Mouse (Mus musculus): ENCODE data around the gene Olfr853. TPM values are rescaled to one million over a fixed set of nuclear protein-coding genes. Genes with fewer than 3 reads are reported as not detected.

Gene Olfr853
- polyA plus RNA-seq (2017; shearing (Covaris generic)), result not detected

GRCm38 (mm10) chr9:19540976-19541375 is at the start of gene Olfr853:
Gene Olfr853 (minus strand): TSS chr9:19541076.

GRCm38 (mm10) chr9:19582317-19582716 is 41.4 kb upstream of the Olfr853 start, which contains the start of gene Olfr855:
Gene Olfr855 (plus strand): TSS chr9:19582617.

GRCm38 (mm10) chr9:19567282-19567681 is 26.4 kb upstream of the Olfr853 start, which contains the start of gene Olfr854:
Gene Olfr854 (minus strand): TSS chr9:19567382.

GRCm38 (mm10) chr9:19492995-19493394 is 47.9 kb downstream of the Olfr853 start, which contains the start of gene Olfr851:
Gene Olfr851 (plus strand): TSS chr9:19493295.

Other genes starting within 250 kb of the Olfr853 start
- gene Olfr844, start 224.7 kb downstream of the Olfr853 start, polyA plus RNA-seq (2017; shearing (Covaris generic)), result not detected
- gene Olfr845, start 204.6 kb downstream of the Olfr853 start, polyA plus RNA-seq (2017; shearing (Covaris generic)), result not detected
- not detected for gene Olfr846, start 177.1 kb downstream of the Olfr853 start, polyA plus RNA-seq (2017; shearing (Covaris generic))
- gene Olfr847, start 162.4 kb downstream of the Olfr853 start, polyA plus RNA-seq (2017; shearing (Covaris generic)), result not detected
- not detected for gene Olfr849, start 100.8 kb downstream of the Olfr853 start, polyA plus RNA-seq (2017; shearing (Covaris generic))
- gene Olfr850, start 62.8 kb downstream of the Olfr853 start, polyA plus RNA-seq (2017; shearing (Covaris generic)), result not detected
- not detected for gene Olfr851, start 47.8 kb downstream of the Olfr853 start, polyA plus RNA-seq (2017; shearing (Covaris generic))
- gene Olfr854, start 26.3 kb upstream of the Olfr853 start, polyA plus RNA-seq (2017; shearing (Covaris generic)), result not detected
- gene Olfr855, start 41.5 kb upstream of the Olfr853 start, polyA plus RNA-seq (2017; shearing (Covaris generic)), result under 1 TPM in 1 of 2 experiments, not detected in 1; 0.16 TPM
- gene Zfp317, start 81.0 kb upstream of the Olfr853 start, polyA plus RNA-seq (2017; shearing (Covaris generic)), result 10 to 100 TPM; 20.2 to 24.5 TPM
- gene Olfr857, start 168.4 kb upstream of the Olfr853 start, polyA plus RNA-seq (2017; shearing (Covaris generic)), result not detected
- gene Olfr58, start 239.2 kb upstream of the Olfr853 start, polyA plus RNA-seq (2017; shearing (Covaris generic)), result not detected